Mouse (Mus musculus): Measurements from ENCODE around the gene Mob2. TPM values are rescaled to one million over a fixed set of nuclear protein-coding genes. Genes with fewer than 3 reads are reported as not detected.

Gene Mob2
- total RNA-seq, 2 experiments from 2014 or later = 52.2 to 53.1 TPM

- Histone ChIP-seq H3K27ac (peak overlapping the region; percentile 76), H3K4me3 (no peak overlapping the region)
- DNase-seq = peak; percentile 68
- intact Hi-C loops (cut with DNase I) = no loop called here
- TF ChIP-seq CTCF (IDR thresholded peaks at IDR 0.05) = no peak
These were observed 13.5 kb upstream of the Mob2 start for GRCm38 (mm10) chr7:142074146-142074886.

- intact Hi-C loops (cut with DNase I) = loop anchor here (1.0 kb wide), 1 partner anchor 26 kb away; no protein-coding TSS in a partner anchor
- 0 out of 2 replicates have a peak overlapping the region, but pooled peaks have one; percentile 43 for H3K27ac ChIP-seq
- no peak for DNase-seq
- no peak for TF ChIP-seq CTCF (IDR thresholded peaks at IDR 0.05)
- H3K4me3 ChIP-seq = no peak overlapping the region
These were observed 10.9 kb upstream of the Mob2 start for GRCm38 (mm10) chr7:142071717-142072116.

- DNase-seq = no peak
- intact Hi-C loops (cut with DNase I) = loop anchor here (1.0 kb wide), 1 partner anchor 26 kb away; no protein-coding TSS in a partner anchor
- no peak for TF ChIP-seq CTCF (IDR thresholded peaks at IDR 0.05)
- Histone ChIP-seq H3K4me3 (peak overlapping the region; percentile 54), H3K27ac (peak overlapping the region; percentile 56; the same call in 1 of the 2 replicates)
These were observed 10.3 kb upstream of the Mob2 start for GRCm38 (mm10) chr7:142071212-142071578.

GRCm38 (mm10) chr7:142070458-142071211 lies 9.8 kb upstream of the Mob2 start:
- peak; percentile 87 for DNase-seq
- Histone ChIP-seq H3K27ac (peak overlapping the region; percentile 56; the same call in 1 of the 2 replicates), H3K4me3 (peak overlapping the region; percentile 54)
- TF ChIP-seq CTCF (IDR thresholded peaks at IDR 0.05) = peak; percentile 96; the same call in 1 of the 2 replicates
- intact Hi-C loops (cut with DNase I) = loop anchor here (1.0 kb wide), 1 partner anchor 27 kb away; no protein-coding TSS in a partner anchor

- intact Hi-C loops (cut with DNase I) = no loop called here
These were observed 7.6 kb upstream of the Mob2 start for GRCm38 (mm10) chr7:142068429-142068828.

GRCm38 (mm10) chr7:142060185-142060930 lies 507 bp downstream of the Mob2 start:
- intact Hi-C loops (cut with DNase I) = loop anchor here (5.0 kb wide), 1 partner anchor 37 kb away; the partner anchor contains the start of gene Dusp8
- Histone ChIP-seq H3K4me3 (peak overlapping the region; percentile 94), H3K27ac (peak overlapping the region; percentile 92)
- TF ChIP-seq CTCF (IDR thresholded peaks at IDR 0.05) = no peak
- no peak for DNase-seq

More at GRCm38 (mm10) chr7:142068429-142068828, 7.6 kb upstream of the Mob2 start:
- no peak for TF ChIP-seq CTCF (IDR thresholded peaks at IDR 0.05)
- H3K27ac ChIP-seq = peak overlapping the region; percentile 48
- DNase-seq = no peak
- H3K4me3 ChIP-seq = no peak overlapping the region

- Histone ChIP-seq H3K4me3 (peak overlapping the region; percentile 94), H3K27ac (peak overlapping the region; percentile 44)
- no peak for DNase-seq
- no peak for TF ChIP-seq CTCF (IDR thresholded peaks at IDR 0.05)
- intact Hi-C loops (cut with DNase I) = loop anchor here (5.0 kb wide), 1 partner anchor 42 kb away; no protein-coding TSS in a partner anchor
These were observed 1.8 kb downstream of the Mob2 start for GRCm38 (mm10) chr7:142059024-142059423.

GRCm38 (mm10) chr7:142057121-142057520 lies 3.7 kb downstream of the Mob2 start:
- no peak for TF ChIP-seq CTCF (IDR thresholded peaks at IDR 0.05)
- Histone ChIP-seq H3K4me3 (peak overlapping the region; percentile 20), H3K27ac (peak overlapping the region; percentile 67)
- DNase-seq = peak; percentile 46
- intact Hi-C loops (cut with DNase I) = loop anchor here (5.0 kb wide), 1 partner anchor 40 kb away; no protein-coding TSS in a partner anchor

GRCm38 (mm10) chr7:142056601-142057061 lies 4.2 kb downstream of the Mob2 start:
- TF ChIP-seq CTCF (IDR thresholded peaks at IDR 0.05) = no peak
- intact Hi-C loops (cut with DNase I) = loop anchor here (5.0 kb wide), 1 partner anchor 39 kb away; no protein-coding TSS in a partner anchor
- peak overlapping the region; percentile 7; the same call in 1 of the 2 replicates for H3K4me3 ChIP-seq
- no peak for DNase-seq
- peak overlapping the region; percentile 67 for H3K27ac ChIP-seq

GRCm38 (mm10) chr7:142055431-142055830 lies 5.4 kb downstream of the Mob2 start:
- TF ChIP-seq CTCF (IDR thresholded peaks at IDR 0.05) = no peak
- peak overlapping the region; percentile 67 for H3K27ac ChIP-seq
- peak overlapping the region; percentile 11; the same call in 1 of the 2 replicates for H3K4me3 ChIP-seq
- intact Hi-C loops (cut with DNase I) = loop anchor here (5.0 kb wide), 1 partner anchor 38 kb away; no protein-coding TSS in a partner anchor
- DNase-seq = peak; percentile 63

- no peak for DNase-seq
These were observed 10.3 kb downstream of the Mob2 start for GRCm38 (mm10) chr7:142050536-142050935.

GRCm38 (mm10) chr7:142045932-142046331 lies 14.9 kb downstream of the Mob2 start:
- intact Hi-C loops (cut with DNase I) = no loop called here
- H3K4me3 ChIP-seq = no peak overlapping the region
- H3K27ac ChIP-seq = peak overlapping the region; percentile 38
- TF ChIP-seq CTCF (IDR thresholded peaks at IDR 0.05) = no peak
- no peak for DNase-seq

More at GRCm38 (mm10) chr7:142050536-142050935, 10.3 kb downstream of the Mob2 start:
- intact Hi-C loops (cut with DNase I) = no loop called here
- no peak overlapping the region for H3K4me3 ChIP-seq
- no peak overlapping the region for H3K27ac ChIP-seq
- TF ChIP-seq CTCF (IDR thresholded peaks at IDR 0.05) = no peak
